Mouse (Mus musculus): ENCODE measurements around the gene Tcp10b. TPM values are rescaled to one million over a fixed set of nuclear protein-coding genes. Genes with fewer than 3 reads are reported as not detected.
A peak's percentile ranks its signal among the peaks of the same experiment; 100 is the strongest.
"Not testable (repeated sequence)": the region's sequence is repeated elsewhere in the genome, so short reads cannot be mapped to it uniquely, and the experiment has no call there.

Tcp10b gene
- polyA plus RNA-seq, 1 experiment from 2014 or later, result not detected

DNA sequence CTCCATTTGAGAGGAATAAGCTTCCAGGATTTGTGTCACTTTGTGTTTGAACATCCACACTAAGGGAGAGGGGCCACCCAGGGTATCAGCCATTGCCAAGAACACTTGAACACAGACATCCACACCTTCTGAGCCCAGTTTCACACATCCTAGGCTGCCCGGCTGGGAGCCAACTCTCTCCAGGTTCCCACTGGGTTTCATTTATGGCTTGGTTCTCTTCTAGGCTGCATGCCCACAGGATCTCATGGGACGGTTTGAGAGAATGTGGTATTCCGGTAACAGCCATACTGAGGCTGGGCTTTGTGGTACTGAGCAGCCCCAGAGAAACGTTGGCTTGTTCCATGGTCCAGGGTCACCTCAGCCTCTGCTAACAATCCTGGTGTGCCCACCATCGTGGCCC, 45.7 kb downstream of the Tcp10b start:
- WGBS, result 68% methylated on average over 5 of the region's 5 CpGs
- not testable (repeated sequence) for H3K27me3 ChIP-seq (replicated peaks); H3K4me1 ChIP-seq; H3K27ac ChIP-seq (replicated peaks); ATAC-seq (ENCODE audit: extremely low read depth, insufficient number of reproducible peaks, low FRiP score, low TSS enrichment); H3K9me3 ChIP-seq; H3K36me3 ChIP-seq; H3K4me2 ChIP-seq; H3K9ac ChIP-seq; H3K4me3 ChIP-seq

DNA sequence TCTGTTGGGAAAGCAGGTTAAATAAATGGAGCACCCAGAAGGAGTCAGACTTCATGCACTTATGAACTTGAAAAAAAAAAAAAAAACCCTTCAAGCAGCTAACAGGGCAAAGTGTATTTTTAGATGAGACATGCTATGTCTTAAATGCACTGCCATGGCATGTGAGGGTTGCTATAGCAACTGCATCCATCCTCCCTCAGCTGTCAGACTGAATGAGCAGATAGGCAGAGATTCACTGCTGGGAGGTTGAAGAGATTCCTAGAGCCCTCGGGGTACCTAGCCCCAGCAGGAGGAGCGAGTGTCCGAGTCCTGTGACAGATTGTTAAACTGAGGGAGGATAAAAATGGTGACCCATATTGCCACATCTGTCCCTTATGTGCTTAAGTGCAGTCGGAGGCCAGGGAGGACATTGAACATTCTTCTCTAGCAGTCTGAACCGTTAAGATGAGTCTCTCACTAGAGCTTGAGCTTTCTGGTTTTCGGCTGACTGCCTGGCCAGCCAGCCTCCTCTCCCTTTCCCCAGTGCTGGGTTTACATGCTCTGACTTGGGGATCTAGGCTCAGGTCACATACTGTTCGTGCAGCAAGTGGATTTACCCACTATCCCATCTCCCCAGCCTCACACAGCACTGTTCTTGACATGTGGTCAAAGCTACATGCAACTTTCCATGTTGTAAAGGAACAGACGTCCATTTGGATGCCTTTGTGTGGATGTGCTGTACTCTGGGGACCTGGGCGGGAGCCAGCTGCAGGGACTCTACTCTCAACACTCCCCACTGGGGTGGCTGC, 51.8 kb downstream of the Tcp10b start:
- not testable (repeated sequence) for ATAC-seq (ENCODE audit: extremely low read depth, insufficient number of reproducible peaks, low FRiP score, low TSS enrichment); H3K4me3 ChIP-seq
- WGBS, result 45% methylated on average over 3 of the region's 9 CpGs

DNA sequence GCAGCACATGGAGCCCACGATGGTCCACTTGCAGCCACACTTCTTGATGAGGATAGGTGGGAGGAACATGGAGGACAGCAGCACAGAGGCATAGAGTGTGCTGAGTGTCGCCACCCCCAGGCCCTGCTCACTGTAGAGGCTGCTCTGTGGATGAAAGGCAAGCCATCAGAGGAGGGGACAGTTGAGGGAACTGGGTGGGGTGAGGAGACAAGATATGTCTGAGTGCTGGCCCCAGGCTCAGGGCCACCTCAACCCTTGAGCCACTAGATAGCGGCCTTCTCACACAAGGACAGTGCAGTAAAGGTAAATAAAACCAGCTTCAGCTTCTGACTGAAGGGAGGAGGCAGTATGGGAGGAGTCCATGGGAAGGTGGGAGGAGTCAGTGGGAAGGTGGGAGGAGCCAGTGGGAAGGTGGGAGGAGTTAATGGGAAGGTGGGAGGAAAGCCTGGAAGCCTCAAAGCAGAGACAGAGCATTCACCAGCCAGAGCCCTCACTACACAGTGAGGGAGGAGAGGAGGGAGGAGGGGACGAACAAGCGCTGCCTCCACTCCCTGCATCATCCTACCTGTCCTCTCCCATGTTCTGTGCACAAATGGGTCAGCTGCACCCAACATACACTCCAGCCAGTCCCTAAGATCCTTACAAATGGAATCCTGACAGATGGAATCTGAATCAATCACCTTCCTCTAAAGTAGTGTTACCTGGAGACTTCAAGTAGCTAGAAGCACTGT, 62.6 kb downstream of the Tcp10b start:
- H3K27ac ChIP-seq (replicated peaks); H3K36me3 ChIP-seq; H3K4me2 ChIP-seq; H3K27me3 ChIP-seq (replicated peaks); H3K4me1 ChIP-seq; H3K9me3 ChIP-seq; H3K4me3 ChIP-seq; H3K9ac ChIP-seq: not testable (repeated sequence)
- peak; percentile 33; the same call in 1 of the 2 replicates for ATAC-seq (ENCODE audit: extremely low read depth, insufficient number of reproducible peaks, low FRiP score, low TSS enrichment)
- 70% methylated on average over 2 of the region's 5 CpGs for WGBS

More for the DNA sequence above, 51.8 kb downstream of the Tcp10b start:
- H3K4me2 ChIP-seq; H3K36me3 ChIP-seq; H3K9me3 ChIP-seq; H3K27me3 ChIP-seq (replicated peaks); H3K4me1 ChIP-seq; H3K27ac ChIP-seq (replicated peaks); H3K9ac ChIP-seq: not testable (repeated sequence)

DNA sequence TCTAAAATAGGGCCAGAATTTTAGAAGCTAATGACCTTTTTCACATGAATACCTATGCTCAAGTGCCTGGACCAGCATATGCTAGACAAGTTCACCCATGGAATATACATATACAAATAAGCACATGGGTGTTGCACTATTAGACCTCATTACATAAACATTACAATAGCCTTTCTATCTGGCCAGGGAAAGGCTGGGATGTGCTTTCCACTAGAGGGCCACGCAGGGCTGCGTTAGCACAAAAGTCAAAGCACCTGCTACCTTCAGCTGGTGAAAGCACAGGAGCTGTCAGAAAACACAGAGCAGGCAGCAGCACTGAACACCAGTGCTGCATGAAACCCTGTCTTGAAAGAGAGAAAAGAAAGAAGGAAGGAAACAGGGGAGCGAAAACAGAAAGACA, 63.3 kb downstream of the Tcp10b start:
- not testable (repeated sequence) for H3K36me3 ChIP-seq; H3K9me3 ChIP-seq; H3K4me3 ChIP-seq; H3K4me1 ChIP-seq; H3K9ac ChIP-seq; ATAC-seq (ENCODE audit: extremely low read depth, insufficient number of reproducible peaks, low FRiP score, low TSS enrichment); H3K27ac ChIP-seq (replicated peaks); H3K4me2 ChIP-seq; H3K27me3 ChIP-seq (replicated peaks)
- 20% methylated on average over 2 of the region's 3 CpGs for WGBS

DNA sequence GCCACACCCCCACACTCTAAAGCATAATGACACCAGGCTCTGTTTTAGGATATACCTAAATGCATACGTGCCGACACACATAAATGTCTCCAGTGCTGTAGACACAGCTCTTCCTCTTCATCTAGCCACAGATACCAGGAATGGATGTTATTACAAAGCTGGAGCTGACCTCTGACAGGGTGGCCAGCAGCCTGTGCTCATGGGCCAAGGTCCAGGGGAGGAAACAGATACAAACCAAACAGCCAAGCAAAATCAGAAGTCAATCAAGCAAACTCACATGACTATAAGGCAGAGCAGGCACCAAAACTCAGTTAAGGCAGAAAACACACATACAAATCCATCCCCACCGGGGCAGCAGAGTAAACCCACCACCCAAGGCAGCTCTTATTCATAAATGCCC, 68.4 kb downstream of the Tcp10b start:
- not testable (repeated sequence) for H3K4me2 ChIP-seq; ATAC-seq (ENCODE audit: extremely low read depth, insufficient number of reproducible peaks, low FRiP score, low TSS enrichment); H3K27ac ChIP-seq (replicated peaks); H3K9me3 ChIP-seq; H3K4me3 ChIP-seq; H3K27me3 ChIP-seq (replicated peaks); H3K4me1 ChIP-seq; H3K9ac ChIP-seq; H3K36me3 ChIP-seq
- WGBS, result no CpG with 5 or more reads among the region's 3 CpGs

DNA sequence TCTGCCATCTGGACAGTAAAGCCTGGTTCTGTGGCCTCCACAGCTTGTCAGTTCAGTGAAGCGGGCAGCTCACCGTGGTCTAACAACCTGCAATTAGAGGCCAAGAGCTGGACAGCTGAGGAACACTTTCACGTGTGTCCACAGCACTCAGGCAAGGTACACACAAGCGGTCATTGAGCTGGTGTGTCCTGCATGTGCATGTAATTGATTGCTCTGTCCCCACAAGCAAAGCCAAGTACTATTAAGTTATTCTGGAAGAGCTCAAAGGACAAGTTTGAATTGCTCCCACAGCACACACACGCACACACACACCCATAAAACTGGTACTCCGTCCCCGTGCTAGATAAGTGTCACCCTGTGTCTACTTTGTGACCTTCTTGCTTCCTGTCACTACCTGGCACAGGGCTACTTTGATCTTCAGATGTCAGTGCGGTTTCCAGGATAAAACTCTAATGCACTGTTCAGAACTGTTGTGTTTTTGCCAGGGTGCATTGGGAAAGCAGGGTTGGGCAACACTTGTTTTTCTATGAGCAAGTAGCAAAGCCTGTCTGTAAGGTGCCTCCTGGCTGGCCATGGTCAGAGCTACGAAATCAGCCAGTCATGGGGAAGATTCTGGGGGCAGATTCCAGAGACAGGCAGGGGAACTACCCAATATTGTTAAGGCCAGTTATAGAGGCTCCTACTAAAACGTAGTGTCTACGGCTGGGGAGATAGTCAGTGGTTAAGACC, 69.0 kb downstream of the Tcp10b start:
- WGBS, result 81% methylated on average over 9 of the region's 11 CpGs
- H3K4me3 ChIP-seq; H3K27ac ChIP-seq (replicated peaks); H3K9ac ChIP-seq; H3K27me3 ChIP-seq (replicated peaks); H3K4me2 ChIP-seq; H3K9me3 ChIP-seq; H3K4me1 ChIP-seq; H3K36me3 ChIP-seq; ATAC-seq (ENCODE audit: extremely low read depth, insufficient number of reproducible peaks, low FRiP score, low TSS enrichment): not testable (repeated sequence)

DNA sequence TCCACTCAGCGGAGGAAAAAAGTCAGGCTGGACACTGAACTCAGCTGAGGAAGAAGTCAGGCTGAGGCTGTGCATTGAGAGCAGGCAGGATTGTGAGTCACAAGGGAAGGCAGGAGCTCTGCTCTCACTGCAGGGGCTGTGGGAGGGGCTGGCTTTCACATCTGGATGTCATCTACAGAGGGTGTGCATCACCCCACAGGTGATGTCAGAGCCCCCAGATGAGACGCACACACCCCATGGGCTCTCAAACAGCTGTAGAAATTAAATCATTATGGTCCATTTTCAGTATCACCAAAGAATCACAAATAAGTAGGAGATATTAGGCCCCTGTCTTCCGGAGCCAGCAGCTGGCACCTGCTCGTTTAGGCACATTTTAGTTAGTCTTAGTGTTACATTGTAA, 70.8 kb downstream of the Tcp10b start, which contains the start of gene Unc93a:
Gene Unc93a (minus strand): TSS at position 101 of the 400 bp plus-strand sequence.
- not testable (repeated sequence) for H3K9ac ChIP-seq; H3K4me2 ChIP-seq; H3K27ac ChIP-seq (replicated peaks); H3K9me3 ChIP-seq; H3K4me3 ChIP-seq; ATAC-seq (ENCODE audit: extremely low read depth, insufficient number of reproducible peaks, low FRiP score, low TSS enrichment); H3K27me3 ChIP-seq (replicated peaks); H3K36me3 ChIP-seq; H3K4me1 ChIP-seq
- WGBS, result 72% methylated on average over 3 of the region's 4 CpGs

Other genes with a start within 250 kb of the Tcp10b start
- 0.25 and 0.31 TPM in 2 replicates for gene Mas1, start 193.0 kb upstream of the Tcp10b start, polyA plus RNA-seq (2015; fragmentation: Nextera tagmentation; extraction: Ambion mirVana)
- gene Mrgprh, start 185.1 kb upstream of the Tcp10b start, polyA plus RNA-seq (2015; fragmentation: Nextera tagmentation; extraction: Ambion mirVana), result 0.14 TPM in 1 of 2 replicates, not detected in the other
- gene Pnldc1, start 150.9 kb upstream of the Tcp10b start, polyA plus RNA-seq (2015; fragmentation: Nextera tagmentation; extraction: Ambion mirVana), result 0.70 and 1.0 TPM in 2 replicates
- gene Tcp1, start 145.4 kb upstream of the Tcp10b start, polyA plus RNA-seq (2015; fragmentation: Nextera tagmentation; extraction: Ambion mirVana), result 315 and 348 TPM in 2 replicates
- gene Mrpl18, start 144.8 kb upstream of the Tcp10b start, polyA plus RNA-seq (2015; fragmentation: Nextera tagmentation; extraction: Ambion mirVana), result 166 and 194 TPM in 2 replicates
- 0.13 and 0.47 TPM in 2 replicates for gene Acat3, start 120.5 kb upstream of the Tcp10b start, polyA plus RNA-seq (2015; fragmentation: Nextera tagmentation; extraction: Ambion mirVana)
- 48.9 and 50.9 TPM in 2 replicates for gene Acat2, start 100.4 kb upstream of the Tcp10b start, polyA plus RNA-seq (2015; fragmentation: Nextera tagmentation; extraction: Ambion mirVana)
- 80.5 and 87.0 TPM in 2 replicates for gene Wtap, start 66.9 kb upstream of the Tcp10b start, polyA plus RNA-seq (2015; fragmentation: Nextera tagmentation; extraction: Ambion mirVana)
- 305 and 354 TPM in 2 replicates for gene Sod2, start 54.3 kb upstream of the Tcp10b start, polyA plus RNA-seq (2015; fragmentation: Nextera tagmentation; extraction: Ambion mirVana)
- gene Gpr31b, start 8.8 kb upstream of the Tcp10b start, polyA plus RNA-seq (2015; fragmentation: Nextera tagmentation; extraction: Ambion mirVana), result 0.13 TPM in 1 of 2 replicates, not detected in the other
- gene Unc93a, start 70.7 kb downstream of the Tcp10b start, polyA plus RNA-seq (2015; fragmentation: Nextera tagmentation; extraction: Ambion mirVana), result not detected in 2 replicates
- gene Smok2a, start 160.1 kb downstream of the Tcp10b start, polyA plus RNA-seq (2015; fragmentation: Nextera tagmentation; extraction: Ambion mirVana), result not detected in 2 replicates
- not detected in 2 replicates for gene Smok2b, start 169.2 kb downstream of the Tcp10b start, polyA plus RNA-seq (2015; fragmentation: Nextera tagmentation; extraction: Ambion mirVana)

All from heart, embryonic 13.5 days (tissue).